Mouse (Mus musculus) liver, embryonic 13.5 days (tissue): ENCODE data around the gene Efcab7. TPM values are rescaled to one million over a fixed set of nuclear protein-coding genes. Genes with fewer than 3 reads are reported as not detected.

Experiments
- ATAC-seq: fragments of 200-750 bp; cut with Nextera tagmentation; 2 replicates; pipeline ENCODE4 v1.8.0; 2017; ENCODE audit warnings: low read depth, mild to moderate bottlenecking, moderate number of reproducible peaks, moderate library complexity
- DNase-seq: peaks from one replicate; pipeline ENCODE4 v3.0.0; 2022
- H3K27ac ChIP-seq: fragments of 300-500 bp; sonication (generic); 2 replicates; pipeline ENCODE4 v1.5.1; 2015; ENCODE audit warnings: moderate library complexity, mild to moderate bottlenecking, inconsistent platforms
- H3K27me3 ChIP-seq: fragments of 300-500 bp; sonication (generic); 2 replicates; pipeline ENCODE4 v1.6.1; 2015; ENCODE audit warnings: mild to moderate bottlenecking, inconsistent platforms
- H3K36me3 ChIP-seq: fragments of 300-500 bp; sonication (generic); 2 replicates; pipeline ENCODE4 v1.6.1; 2015; ENCODE audit warnings: mild to moderate bottlenecking, inconsistent platforms
- H3K4me1 ChIP-seq: fragments of 300-500 bp; sonication (generic); replicated peaks from 2 replicates; pipeline ENCODE4 v1.6.1; 2015; ENCODE audit warnings: inconsistent platforms
- H3K4me2 ChIP-seq: fragments of 300-500 bp; sonication (generic); 2 replicates; pipeline ENCODE4 v1.6.1; 2015; ENCODE audit warnings: inconsistent platforms, mild to moderate bottlenecking, moderate library complexity
- H3K4me3 ChIP-seq: fragments of 300-500 bp; sonication (generic); replicated peaks from 2 replicates; pipeline ENCODE4 v1.5.1; 2015; ENCODE audit warnings: mild to moderate bottlenecking, inconsistent platforms
- H3K9ac ChIP-seq: fragments of 300-500 bp; sonication (generic); 2 replicates; pipeline ENCODE4 v1.6.1; 2015; ENCODE audit warnings: mild to moderate bottlenecking, inconsistent platforms
- H3K9me3 ChIP-seq: fragments of 300-500 bp; sonication (generic); replicated peaks from 2 replicates; pipeline ENCODE4 v1.6.1; 2016; ENCODE audit warnings: inconsistent platforms
- WGBS: fragments of 180-500 bp; shearing (Covaris S2); methylation state at CpG from one replicate; pipeline ENCODE4 v1.1.7; 2015; ENCODE audit not compliant: insufficient replicate concordance; 5-methylcytosine and 5-hydroxymethylcytosine counted together
- polyA plus RNA-seq: library from polyadenylated mRNA; unstranded; fragments of >200 nt; fragmentation: Nextera tagmentation; extraction: Ambion mirVana; gene quantifications from 2 replicates; pipeline ENCODE4 v1.2.1, GENCODE M21; 2015

The Efcab7 gene
- polyA plus RNA-seq, 1 experiment from 2014 or later: 6.7 TPM

- Histone ChIP-seq H3K36me3 (no peaks in the 10 kb centered on the region; the same call in 1 of the 2 replicates), H3K4me2 (peak within 1 kb of the TSS; percentile 86), H3K4me3 (peak within 1 kb of the TSS; percentile 67), H3K27me3 (no peaks in the 10 kb centered on the region), H3K9ac (peak within 1 kb of the TSS; percentile 73), H3K27ac (peak within 1 kb of the TSS; percentile 82), H3K9me3 (no peaks in the 10 kb centered on the region), H3K4me1 (peaks cover 56% of the 10 kb centered on the region)
- DNase-seq: peak; percentile 63
- ATAC-seq: peak; percentile 82
- under 1% methylated on average over 57 of the region's 57 CpGs for WGBS
Observed at GRCm38 (mm10) chr4:99929613-99930517, 100.9 kb downstream of the Efcab7 start, which contains the start of gene Itgb3bp. Gene Itgb3bp (minus strand): TSS chr4:99929813.

- DNase-seq: no peak
- Histone ChIP-seq H3K9ac (peak overlapping the region; percentile 1; the same call in 1 of the 2 replicates), H3K4me2 (peak overlapping the region; percentile 86), H3K36me3 (peaks cover 5% of the 10 kb centered on the region; the same call in 1 of the 2 replicates), H3K9me3 (no peaks in the 10 kb centered on the region), H3K4me3 (peak overlapping the region; percentile 67), H3K27ac (peak overlapping the region; percentile 82; the same call in 1 of the 2 replicates), H3K27me3 (no peaks in the 10 kb centered on the region), H3K4me1 (peaks cover 56% of the 10 kb centered on the region)
- no peak for ATAC-seq
- WGBS: 51% methylated on average over 10 of the region's 10 CpGs
Observed at GRCm38 (mm10) chr4:99930518-99931239, 101.7 kb downstream of the Efcab7 start.

GRCm38 (mm10) chr4:99931240-99931580 lies 102.2 kb downstream of the Efcab7 start:
- H3K9me3 ChIP-seq: no peaks in the 10 kb centered on the region
- peaks cover 53% of the 10 kb centered on the region for H3K4me1 ChIP-seq
- peak overlapping the region; percentile 86 for H3K4me2 ChIP-seq
- H3K27me3 ChIP-seq: no peaks in the 10 kb centered on the region
- peaks cover 5% of the 10 kb centered on the region; the same call in 1 of the 2 replicates for H3K36me3 ChIP-seq
- 61% methylated on average over 11 of the region's 11 CpGs for WGBS
- ATAC-seq (no peak), DNase-seq (no peak)
- H3K9ac ChIP-seq: peak overlapping the region; percentile 1; the same call in 1 of the 2 replicates
- H3K27ac ChIP-seq: no peak overlapping the region
- 0 out of 2 replicates have a peak overlapping the region, but pooled peaks have one; percentile 67 for H3K4me3 ChIP-seq

GRCm38 (mm10) chr4:99931807-99932206 lies 102.8 kb downstream of the Efcab7 start:
- DNase-seq: no peak
- Histone ChIP-seq H3K4me2 (peak overlapping the region; percentile 86; the same call in 1 of the 2 replicates), H3K27ac (no peak overlapping the region), H3K9ac (no peak overlapping the region), H3K4me3 (no peak overlapping the region), H3K27me3 (no peaks in the 10 kb centered on the region), H3K36me3 (peaks cover 5% of the 10 kb centered on the region; the same call in 1 of the 2 replicates), H3K4me1 (peaks cover 47% of the 10 kb centered on the region), H3K9me3 (no peaks in the 10 kb centered on the region)
- ATAC-seq: no peak
- WGBS: 73% methylated on average over 4 of the region's 4 CpGs

- H3K4me2 ChIP-seq: no peak overlapping the region
- DNase-seq (no peak), ATAC-seq (no peak)
- no peaks in the 10 kb centered on the region for H3K27me3 ChIP-seq
- H3K4me1 ChIP-seq: peaks cover 33% of the 10 kb centered on the region
- no peak overlapping the region for H3K9ac ChIP-seq
- no peaks in the 10 kb centered on the region for H3K9me3 ChIP-seq
- 88% methylated on average over 7 of the region's 7 CpGs for WGBS
- H3K27ac ChIP-seq: no peak overlapping the region
- H3K36me3 ChIP-seq: peaks cover 5% of the 10 kb centered on the region; the same call in 1 of the 2 replicates
- H3K4me3 ChIP-seq: no peak overlapping the region
Observed at GRCm38 (mm10) chr4:99934859-99935258, 105.9 kb downstream of the Efcab7 start.

- no peak overlapping the region for H3K4me2 ChIP-seq
- ATAC-seq (no peak), DNase-seq (no peak)
- WGBS: 66% methylated on average over 5 of the region's 5 CpGs
- H3K4me3 ChIP-seq: no peak overlapping the region
- no peaks in the 10 kb centered on the region for H3K9me3 ChIP-seq
- no peak overlapping the region for H3K9ac ChIP-seq
- no peak overlapping the region for H3K27ac ChIP-seq
- peaks cover 5% of the 10 kb centered on the region; the same call in 1 of the 2 replicates for H3K36me3 ChIP-seq
- no peaks in the 10 kb centered on the region for H3K27me3 ChIP-seq
- H3K4me1 ChIP-seq: peaks cover 19% of the 10 kb centered on the region
Observed at GRCm38 (mm10) chr4:99936278-99936677, 107.3 kb downstream of the Efcab7 start.

GRCm38 (mm10) chr4:99939711-99940505 lies 110.9 kb downstream of the Efcab7 start:
- H3K27ac ChIP-seq: no peak overlapping the region
- no peak overlapping the region for H3K9ac ChIP-seq
- H3K36me3 ChIP-seq: peaks cover 5% of the 10 kb centered on the region; the same call in 1 of the 2 replicates
- H3K9me3 ChIP-seq: no peaks in the 10 kb centered on the region
- H3K4me3 ChIP-seq: no peak overlapping the region
- no peak overlapping the region for H3K4me2 ChIP-seq
- H3K27me3 ChIP-seq: no peaks in the 10 kb centered on the region
- WGBS: 57% methylated on average over 16 of the region's 16 CpGs
- H3K4me1 ChIP-seq: peaks cover 5% of the 10 kb centered on the region; the same call in 1 of the 2 replicates
- no peak for DNase-seq
- ATAC-seq: no peak

- H3K4me2 ChIP-seq: no peak overlapping the region
- ATAC-seq (no peak), DNase-seq (no peak)
- no peak overlapping the region for H3K27ac ChIP-seq
- H3K36me3 ChIP-seq: no peaks in the 10 kb centered on the region; the same call in 1 of the 2 replicates
- H3K9ac ChIP-seq: no peak overlapping the region
- H3K4me3 ChIP-seq: no peak overlapping the region
- no peaks in the 10 kb centered on the region for H3K27me3 ChIP-seq
- 62% methylated on average over 10 of the region's 10 CpGs for WGBS
- H3K9me3 ChIP-seq: no peaks in the 10 kb centered on the region
- peaks cover 5% of the 10 kb centered on the region; the same call in 1 of the 2 replicates for H3K4me1 ChIP-seq
Observed at GRCm38 (mm10) chr4:99941655-99942414, 112.8 kb downstream of the Efcab7 start.

GRCm38 (mm10) chr4:99944606-99945005 lies 115.6 kb downstream of the Efcab7 start:
- DNase-seq (no peak), ATAC-seq (no peak; the same call in 1 of the 2 replicates)
- Histone ChIP-seq H3K27me3 (no peaks in the 10 kb centered on the region), H3K4me3 (no peak overlapping the region), H3K4me1 (peaks cover 2% of the 10 kb centered on the region; the same call in 1 of the 2 replicates), H3K9ac (no peak overlapping the region), H3K4me2 (no peak overlapping the region), H3K36me3 (no peaks in the 10 kb centered on the region), H3K9me3 (no peaks in the 10 kb centered on the region), H3K27ac (no peak overlapping the region)
- 49% methylated on average over 2 of the region's 2 CpGs for WGBS

- no peaks in the 10 kb centered on the region for H3K36me3 ChIP-seq
- H3K27ac ChIP-seq: no peak overlapping the region
- H3K4me2 ChIP-seq: no peak overlapping the region
- no peak overlapping the region for H3K9ac ChIP-seq
- no peaks in the 10 kb centered on the region for H3K9me3 ChIP-seq
- WGBS: 72% methylated on average over 7 of the region's 7 CpGs
- DNase-seq (no peak), ATAC-seq (no peak)
- no peaks in the 10 kb centered on the region for H3K4me1 ChIP-seq
- H3K27me3 ChIP-seq: no peaks in the 10 kb centered on the region
- no peak overlapping the region for H3K4me3 ChIP-seq
Observed at GRCm38 (mm10) chr4:99945011-99945410, 116.0 kb downstream of the Efcab7 start.
